Mouse (Mus musculus) induced T-regulatory cell, adult 2 months (primary cell): ENCODE measurements around the gene Gdpgp1.
A peak's percentile ranks its signal among the peaks of the same experiment; 100 is the strongest.

Source experiments
- DNase-seq: peaks from one replicate; pipeline ENCODE4 v3.0.0-alpha.2; 2012; ENCODE audit warnings: low read depth

Gene Gdpgp1

DNA sequence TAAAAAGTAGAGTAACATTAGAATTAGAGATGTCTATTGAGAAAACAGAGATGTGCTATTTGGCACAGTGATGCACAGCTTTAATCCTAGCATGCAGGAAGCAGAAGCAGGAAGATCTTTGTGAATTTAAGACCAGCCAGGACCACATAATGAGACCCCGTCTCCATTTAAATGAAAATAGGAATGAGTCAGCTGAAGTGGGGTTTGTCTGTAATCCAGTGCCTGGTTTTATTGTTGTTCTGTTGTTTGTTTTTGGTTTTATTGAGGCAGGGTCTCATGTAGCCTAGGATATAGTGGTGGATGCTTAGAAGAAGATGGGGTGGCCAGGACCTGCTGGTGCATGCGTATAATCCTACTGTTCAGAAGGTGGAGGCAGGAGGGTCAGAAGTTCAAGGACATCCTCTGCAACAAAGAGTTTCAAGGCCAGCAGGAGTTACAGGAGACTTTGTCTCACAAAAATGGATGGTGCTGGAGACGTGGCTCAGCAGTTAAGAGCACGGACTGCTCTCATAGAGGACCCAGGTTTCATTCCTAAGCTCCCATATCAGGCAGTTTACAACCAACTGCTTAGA is 11.4 kb upstream of the Gdpgp1 start:
- no peak for DNase-seq

GRCm38 (mm10) chr7:80227065-80227464 is 5.6 kb upstream of the Gdpgp1 start:
- DNase-seq, result no peak

GRCm38 (mm10) chr7:80230196-80230595 is 2.5 kb upstream of the Gdpgp1 start:
- no peak for DNase-seq

- DNase-seq, result peak; percentile 58
Measured at GRCm38 (mm10) chr7:80231971-80232488, 635 bp upstream of the Gdpgp1 start.

GRCm38 (mm10) chr7:80233799-80234198 is 1.1 kb downstream of the Gdpgp1 start:
- peak; percentile 44 for DNase-seq

GRCm38 (mm10) chr7:80238542-80238941 is 5.9 kb downstream of the Gdpgp1 start:
- DNase-seq, result no peak

- DNase-seq, result no peak
Measured at GRCm38 (mm10) chr7:80241661-80242060, 9.0 kb downstream of the Gdpgp1 start.

DNA sequence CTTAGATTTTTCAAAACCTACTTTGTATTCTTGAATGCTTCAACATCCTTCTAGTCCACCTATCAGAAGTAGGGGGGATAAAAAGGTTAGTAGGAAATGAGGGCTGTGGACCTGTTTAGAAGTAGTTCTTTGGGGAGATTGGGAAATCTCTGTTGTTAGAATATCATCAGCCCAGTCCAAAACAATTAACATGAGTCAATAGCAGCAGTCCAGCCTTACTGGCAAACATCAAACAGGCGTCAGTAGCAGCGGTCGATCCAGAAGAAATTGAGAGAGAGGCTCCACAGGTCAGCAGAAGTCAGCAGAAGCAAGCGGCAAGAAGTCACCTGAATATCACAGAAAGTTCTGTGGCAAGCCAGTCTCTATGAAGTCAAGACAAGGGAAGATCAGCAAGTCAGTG is 12.2 kb downstream of the Gdpgp1 start:
- DNase-seq, result no peak

- DNase-seq, result peak; percentile 97
Measured at GRCm38 (mm10) chr7:80246148-80246721, 13.6 kb downstream of the Gdpgp1 start, which contains the start of gene Ttll13. Ttll13 (plus strand) TSS chr7:80246376.

DNA sequence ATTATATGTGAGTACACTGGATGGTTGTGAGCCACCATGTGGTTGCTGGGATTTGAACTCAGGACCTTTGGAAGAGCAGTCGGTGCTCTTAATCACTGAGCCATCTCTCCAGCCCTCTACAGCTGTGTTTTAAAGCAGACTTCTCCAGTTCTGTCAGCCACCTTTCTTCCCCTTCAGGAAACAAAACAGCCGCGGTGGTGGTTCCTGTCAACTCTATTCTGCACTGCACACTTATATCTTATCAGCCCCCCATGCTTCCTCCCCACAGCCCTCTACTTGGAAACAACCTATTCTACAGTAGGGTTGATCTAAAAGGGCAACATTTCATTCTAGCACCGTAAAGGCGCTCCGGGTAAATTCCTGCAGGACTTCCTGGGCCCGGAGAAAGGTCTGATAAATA is 14.2 kb downstream of the Gdpgp1 start:
- DNase-seq, result peak; percentile 47

GRCm38 (mm10) chr7:80252437-80252836 is 19.8 kb downstream of the Gdpgp1 start:
- no peak for DNase-seq

DNA sequence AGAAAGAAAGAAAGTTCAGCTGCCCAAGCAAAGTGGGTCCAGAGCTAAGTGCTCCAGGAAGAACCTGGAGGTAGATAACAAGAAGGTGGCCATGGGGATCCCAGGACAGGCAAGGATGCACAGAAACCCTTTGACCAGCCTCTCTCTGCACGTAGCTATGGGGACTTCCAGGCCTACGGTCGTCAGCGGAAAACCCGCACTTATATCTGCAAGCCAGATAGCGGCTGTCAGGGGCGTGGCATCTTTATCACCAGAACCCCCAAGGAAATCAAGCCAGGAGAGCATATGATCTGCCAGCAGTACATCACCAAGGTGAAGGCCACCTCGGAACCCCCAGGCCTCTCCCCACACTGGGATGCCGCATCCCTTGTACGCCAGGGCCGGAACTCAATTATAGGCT is 20.2 kb downstream of the Gdpgp1 start:
- peak; percentile 60 for DNase-seq

GRCm38 (mm10) chr7:80255981-80256380 is 23.3 kb downstream of the Gdpgp1 start:
- peak; percentile 46 for DNase-seq

DNA sequence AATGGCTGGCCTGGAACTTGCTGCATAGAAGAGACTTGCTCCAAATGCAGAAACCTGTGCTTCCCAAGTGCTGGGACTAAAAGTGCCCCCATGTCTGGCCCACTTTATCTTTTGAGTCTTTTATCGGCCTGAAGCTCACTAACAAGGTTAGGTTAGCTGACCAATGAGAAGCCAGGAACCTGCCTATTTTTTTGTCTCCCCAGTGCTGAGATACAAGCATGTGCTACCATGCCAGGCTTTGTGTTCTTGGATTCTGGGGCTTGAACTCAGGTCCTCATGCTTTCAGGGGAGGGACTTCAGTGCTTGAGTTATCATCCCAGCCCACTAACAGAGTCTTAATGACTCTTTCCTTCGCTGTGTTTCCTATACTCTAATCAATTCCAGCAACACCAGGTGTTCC is 25.0 kb downstream of the Gdpgp1 start:
- no peak for DNase-seq

DNA sequence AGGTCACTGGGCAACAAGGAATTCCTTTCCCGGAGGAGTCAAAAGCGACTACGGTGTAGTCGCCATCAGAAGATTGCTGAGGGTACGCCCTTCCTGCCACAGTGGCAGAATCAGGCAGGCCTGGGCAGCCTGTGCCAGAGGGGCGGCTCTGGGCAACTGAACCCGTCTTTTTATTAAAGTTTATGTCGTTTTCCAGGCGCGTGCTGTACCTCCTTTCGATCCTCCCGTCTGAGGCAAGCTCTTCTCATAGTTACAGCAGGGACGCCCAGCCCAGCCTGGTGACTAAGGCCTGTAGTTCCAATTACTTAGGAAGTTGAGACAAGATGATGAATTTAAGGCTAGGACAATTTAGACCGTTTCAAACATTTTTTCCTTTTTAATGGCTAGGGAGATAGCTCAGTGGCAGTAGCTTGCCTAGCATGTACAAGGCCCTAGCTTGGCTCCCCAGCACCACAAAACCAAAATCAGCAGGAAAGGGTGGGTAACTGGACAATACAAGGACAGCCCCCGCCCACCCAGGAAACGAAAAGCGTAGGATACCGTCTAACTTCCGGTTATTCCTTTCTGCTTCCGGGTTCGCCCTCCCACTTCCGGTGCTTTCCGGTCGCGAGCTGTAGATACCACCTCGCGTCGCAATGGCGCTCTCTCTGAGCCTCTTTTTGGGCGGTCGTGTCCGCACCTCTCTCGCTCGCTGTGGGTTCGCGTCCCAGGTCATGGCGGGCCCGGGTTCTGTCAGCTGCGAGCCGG is 28.1 kb downstream of the Gdpgp1 start, which contains the start of gene Ngrn:
TSS of gene Ngrn (plus strand) at position 591 of the 747 bp plus-strand sequence.
- peak; percentile 93 for DNase-seq

GRCm38 (mm10) chr7:80261372-80261990 is 28.8 kb downstream of the Gdpgp1 start:
- no peak for DNase-seq

- no peak for DNase-seq
Measured at GRCm38 (mm10) chr7:80264606-80265005, 31.9 kb downstream of the Gdpgp1 start.

DNA sequence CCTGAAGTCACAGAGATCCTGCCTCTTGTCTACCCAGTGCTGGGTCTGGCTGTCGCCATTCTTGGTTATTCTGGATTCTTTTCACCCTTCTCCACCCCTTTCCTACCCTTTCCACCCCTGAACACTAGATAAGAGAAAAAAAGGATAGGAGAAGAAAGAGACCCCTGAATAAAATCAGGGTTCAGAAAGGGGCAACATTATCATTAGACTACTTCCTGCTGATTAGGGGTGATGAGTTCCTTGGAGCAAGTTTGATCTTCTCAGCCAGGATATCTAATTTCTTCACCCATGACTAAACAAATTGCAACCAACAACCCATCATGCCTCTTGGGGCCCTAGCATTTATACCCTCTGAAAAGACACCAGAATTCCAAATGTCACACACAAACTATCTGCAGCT is 35.1 kb downstream of the Gdpgp1 start:
- no peak for DNase-seq

DNA sequence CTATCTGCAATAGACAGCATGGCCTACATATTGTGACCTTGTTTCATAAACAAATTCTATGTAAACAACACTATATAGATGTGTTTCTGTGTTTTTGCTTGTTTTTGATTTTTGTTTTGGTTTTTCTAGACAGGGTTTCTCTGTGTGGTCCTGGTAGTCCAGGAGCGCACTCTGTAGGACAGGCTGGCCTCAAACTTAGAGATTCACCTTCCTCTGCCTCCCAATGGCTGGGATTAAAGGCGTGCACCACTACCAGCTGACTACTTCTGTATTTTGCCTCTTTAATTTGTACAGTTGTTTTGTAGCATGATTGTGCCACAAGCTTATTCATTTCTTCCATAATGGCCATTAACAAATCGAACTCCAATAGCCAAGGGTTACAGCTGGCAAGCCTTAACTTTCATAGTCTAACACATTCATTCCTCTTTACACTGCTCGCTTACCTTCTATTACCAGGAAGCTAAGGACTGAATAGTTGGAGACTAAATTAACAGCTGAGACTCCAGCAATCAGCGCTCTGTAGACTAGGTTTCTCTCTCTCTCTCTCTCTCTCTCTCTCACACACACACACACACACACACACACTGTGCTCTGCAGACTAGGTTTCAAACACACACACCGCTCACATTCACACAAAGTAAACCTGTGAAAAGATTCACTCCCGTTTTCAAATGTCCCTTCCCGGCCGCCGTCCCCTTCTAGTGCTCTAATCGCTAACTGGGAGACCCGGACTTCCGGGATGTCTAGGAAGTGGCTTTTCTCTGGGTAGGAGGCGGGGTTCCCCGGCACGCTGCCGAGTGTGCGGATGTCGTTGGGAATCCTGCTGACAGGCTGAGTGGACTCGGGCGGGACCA is 36.5 kb downstream of the Gdpgp1 start, which contains the start of gene Vps33b:
TSS of gene Vps33b (plus strand) at position 753 of the 854 bp plus-strand sequence.
- DNase-seq, result peak; percentile 99

DNA sequence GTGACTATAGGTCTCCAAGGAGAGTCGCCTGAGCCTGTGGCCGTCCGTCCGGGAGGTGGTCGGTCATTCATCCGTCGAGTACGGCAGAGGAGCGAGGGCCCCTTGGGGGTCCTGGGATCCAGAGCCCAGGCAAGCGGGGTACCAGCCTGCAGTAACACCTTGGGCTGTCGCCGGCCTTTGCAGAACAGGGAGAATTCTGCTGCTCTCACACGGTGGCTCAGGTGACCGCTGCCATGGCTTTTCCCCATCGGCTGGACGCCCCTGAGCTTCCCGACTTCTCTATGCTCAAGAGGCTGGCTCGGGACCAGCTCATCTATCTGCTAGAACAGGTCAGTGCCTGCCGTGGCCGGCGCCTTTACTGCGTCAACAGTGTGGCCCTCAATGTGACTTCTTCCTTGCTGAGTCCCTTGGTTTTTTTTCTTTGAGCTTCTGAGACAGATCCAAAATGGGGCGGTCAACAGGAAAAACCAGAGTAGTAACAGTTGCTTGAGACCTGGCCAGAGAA is 37.1 kb downstream of the Gdpgp1 start:
- DNase-seq, result no peak

DNA sequence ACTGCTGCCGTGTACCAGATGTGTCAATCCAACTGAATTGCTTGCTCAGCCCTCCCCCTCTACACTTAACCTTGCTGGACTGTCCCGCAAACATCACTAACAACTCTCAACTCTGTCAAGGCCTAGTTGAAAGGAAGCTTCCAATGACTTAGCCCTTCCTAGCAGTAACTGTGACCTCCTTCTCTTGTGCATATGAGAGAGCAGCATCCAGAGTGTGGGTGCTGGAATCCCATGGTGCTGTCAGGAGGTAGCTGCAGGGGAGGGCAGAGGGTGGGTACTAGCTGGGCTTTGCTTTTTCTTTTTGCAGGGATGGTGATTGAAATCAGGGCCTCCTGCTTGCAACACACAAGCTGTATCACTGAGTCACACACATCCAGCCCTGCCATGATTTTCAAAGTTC is 40.8 kb downstream of the Gdpgp1 start:
- no peak for DNase-seq
